Mouse (Mus musculus): Measurements from ENCODE around the gene Ctxn1. TPM values are rescaled to one million over a fixed set of nuclear protein-coding genes. Genes with fewer than 3 reads are reported as not detected.

Ctxn1 gene
- polyA plus RNA-seq, 1 experiment = 18.5 TPM

DNA sequence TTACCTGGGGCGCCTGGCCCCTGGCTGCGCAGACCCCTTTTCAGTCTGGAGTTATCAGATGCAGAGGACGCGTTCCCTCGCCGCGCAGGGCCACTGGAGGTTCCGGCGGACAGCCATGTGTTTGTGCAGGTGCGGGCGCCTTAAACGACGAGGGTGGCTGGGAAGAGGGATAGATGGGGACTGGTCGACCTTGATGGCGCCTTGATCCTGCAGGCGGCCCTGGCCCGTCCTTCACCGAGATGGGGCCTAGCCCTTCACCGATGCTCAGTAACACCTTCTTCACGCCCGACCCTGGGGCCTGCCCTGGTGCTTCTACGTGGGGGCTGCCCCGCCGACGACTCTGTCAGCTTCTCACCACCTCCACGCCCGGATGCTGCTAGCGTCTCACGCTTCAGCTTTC lies 9.9 kb downstream of the Ctxn1 start:
- no peak overlapping the region for H3K4me3 ChIP-seq (ENCODE audit: low read depth, low read length)
- 71% methylated on average over 29 of the region's 29 CpGs for WGBS
- H3K4me1 ChIP-seq (ENCODE audit: control insufficient read depth, insufficient read depth, insufficient read length, low read length) = peaks cover 9% of the 10 kb centered on the region
- no peak overlapping the region for H3K27ac ChIP-seq (ENCODE audit: insufficient read depth, low read depth, low read length)
- TF ChIP-seq POLR2A (IDR thresholded peaks at IDR 0.05; ENCODE audit: low read depth, low read length) = no peak
- TF ChIP-seq CTCF (IDR thresholded peaks at IDR 0.05; ENCODE audit: extremely low read depth, insufficient read length, insufficient replicate concordance, low read depth, low read length) = no peak
- H3K27me3 ChIP-seq (ENCODE audit: control insufficient read depth, insufficient read depth, low read length) = no peaks in the 10 kb centered on the region
- H3K36me3 ChIP-seq (ENCODE audit: control insufficient read depth, insufficient read depth, low read length) = peaks cover 30% of the 10 kb centered on the region

DNA sequence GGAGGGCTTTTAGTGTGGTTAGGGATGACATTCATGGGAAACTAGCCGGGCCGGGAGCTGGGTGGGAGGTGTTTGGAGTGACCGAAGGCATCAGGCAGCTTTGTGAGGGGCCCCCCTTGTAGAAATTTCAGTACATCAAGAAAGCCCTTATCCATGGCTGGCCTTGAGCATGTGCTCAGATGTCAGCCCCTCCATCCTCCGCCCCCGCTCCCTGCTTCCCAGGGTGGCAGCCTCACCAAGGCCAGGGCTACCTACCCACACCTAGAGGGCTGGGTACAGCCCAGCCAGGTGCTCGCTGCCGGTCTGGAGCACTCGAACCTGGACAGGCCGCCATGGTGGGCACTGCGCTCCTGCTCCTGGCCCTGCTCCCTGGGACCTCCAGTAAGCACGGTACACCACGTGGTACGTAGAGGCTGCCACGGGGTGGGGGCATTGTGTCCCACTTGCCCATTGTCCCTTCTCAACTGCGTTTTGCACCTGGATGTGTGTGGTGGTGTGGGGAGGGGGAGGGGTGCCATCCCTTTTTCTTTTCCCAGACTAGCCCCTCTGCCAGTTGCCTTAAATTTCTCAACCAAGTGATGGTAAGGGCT lies 11.0 kb downstream of the Ctxn1 start, which contains the start of gene Tgfbr3l:
TSS of gene Tgfbr3l (plus strand) at position 264 of the 590 bp plus-strand sequence.
- H3K27ac ChIP-seq (ENCODE audit: insufficient read depth, low read depth, low read length) = no peak within 1 kb of the TSS
- H3K27me3 ChIP-seq (ENCODE audit: control insufficient read depth, insufficient read depth, low read length) = no peaks in the 10 kb centered on the region
- peaks cover 3% of the 10 kb centered on the region for H3K4me1 ChIP-seq (ENCODE audit: control insufficient read depth, insufficient read depth, insufficient read length, low read length)
- TF ChIP-seq CTCF (IDR thresholded peaks at IDR 0.05; ENCODE audit: extremely low read depth, insufficient read length, insufficient replicate concordance, low read depth, low read length) (no peak), POLR2A (IDR thresholded peaks at IDR 0.05; ENCODE audit: low read depth, low read length) (no peak)
- H3K4me3 ChIP-seq (ENCODE audit: low read depth, low read length) = no peak within 1 kb of the TSS
- WGBS = 80% methylated on average over 15 of the region's 15 CpGs
- H3K36me3 ChIP-seq (ENCODE audit: control insufficient read depth, insufficient read depth, low read length) = peaks cover 42% of the 10 kb centered on the region

DNA sequence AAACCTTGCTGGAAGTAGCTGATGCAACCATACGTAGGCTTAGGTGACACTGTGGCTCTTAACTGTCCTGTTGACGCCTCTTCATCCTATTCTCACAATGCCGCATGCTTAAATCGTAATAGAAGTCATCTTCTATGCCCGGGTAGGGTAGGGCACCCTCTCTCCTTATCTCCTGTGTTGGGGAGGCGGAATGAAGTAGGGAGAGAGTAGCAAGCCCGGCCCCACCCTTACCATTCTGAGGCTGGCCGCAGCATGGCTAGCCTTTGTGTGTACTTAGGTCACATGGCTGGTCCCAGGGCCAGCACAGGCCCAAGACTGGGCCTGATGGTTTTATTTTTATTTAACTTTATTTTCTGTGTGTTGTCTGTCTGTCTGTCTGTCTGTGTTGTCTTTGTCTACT lies 11.8 kb downstream of the Ctxn1 start:
- H3K27me3 ChIP-seq (ENCODE audit: control insufficient read depth, insufficient read depth, low read length) = no peaks in the 10 kb centered on the region
- no peaks in the 10 kb centered on the region; the same call in 1 of the 2 replicates for H3K4me1 ChIP-seq (ENCODE audit: control insufficient read depth, insufficient read depth, insufficient read length, low read length)
- no peak for TF ChIP-seq POLR2A (IDR thresholded peaks at IDR 0.05; ENCODE audit: low read depth, low read length)
- TF ChIP-seq CTCF (IDR thresholded peaks at IDR 0.05; ENCODE audit: extremely low read depth, insufficient read length, insufficient replicate concordance, low read depth, low read length) = no peak
- no peak overlapping the region for H3K27ac ChIP-seq (ENCODE audit: insufficient read depth, low read depth, low read length)
- peaks cover 47% of the 10 kb centered on the region for H3K36me3 ChIP-seq (ENCODE audit: control insufficient read depth, insufficient read depth, low read length)
- WGBS = 73% methylated on average over 8 of the region's 8 CpGs
- no peak overlapping the region for H3K4me3 ChIP-seq (ENCODE audit: low read depth, low read length)

DNA sequence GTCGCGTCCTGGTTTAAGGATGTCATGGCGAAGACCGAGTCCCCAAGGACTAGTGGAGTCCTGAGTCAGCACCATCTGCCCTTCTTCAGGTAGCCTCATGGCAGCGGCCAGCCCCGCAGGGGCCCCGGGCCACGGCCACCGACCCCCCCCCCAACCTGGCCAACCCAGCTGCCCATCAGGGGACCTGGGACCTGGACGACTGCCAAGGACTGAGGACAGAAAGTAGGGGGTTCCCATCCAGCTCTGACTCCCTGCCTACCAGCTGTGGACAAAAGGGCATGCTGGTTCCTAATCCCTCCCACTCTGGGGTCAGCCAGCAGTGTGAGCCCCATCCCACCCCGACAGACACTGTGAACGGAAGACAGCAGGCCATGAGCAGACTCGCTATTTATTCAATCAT lies 13.3 kb downstream of the Ctxn1 start:
- H3K27me3 ChIP-seq (ENCODE audit: control insufficient read depth, insufficient read depth, low read length) = no peaks in the 10 kb centered on the region
- WGBS = 90% methylated on average over 13 of the region's 13 CpGs
- peaks cover 49% of the 10 kb centered on the region for H3K36me3 ChIP-seq (ENCODE audit: control insufficient read depth, insufficient read depth, low read length)
- H3K4me3 ChIP-seq (ENCODE audit: low read depth, low read length) = no peak overlapping the region
- TF ChIP-seq POLR2A (IDR thresholded peaks at IDR 0.05; ENCODE audit: low read depth, low read length) (no peak), CTCF (IDR thresholded peaks at IDR 0.05; ENCODE audit: extremely low read depth, insufficient read length, insufficient replicate concordance, low read depth, low read length) (no peak)
- no peaks in the 10 kb centered on the region; the same call in 1 of the 2 replicates for H3K4me1 ChIP-seq (ENCODE audit: control insufficient read depth, insufficient read depth, insufficient read length, low read length)
- no peak overlapping the region for H3K27ac ChIP-seq (ENCODE audit: insufficient read depth, low read depth, low read length)

DNA sequence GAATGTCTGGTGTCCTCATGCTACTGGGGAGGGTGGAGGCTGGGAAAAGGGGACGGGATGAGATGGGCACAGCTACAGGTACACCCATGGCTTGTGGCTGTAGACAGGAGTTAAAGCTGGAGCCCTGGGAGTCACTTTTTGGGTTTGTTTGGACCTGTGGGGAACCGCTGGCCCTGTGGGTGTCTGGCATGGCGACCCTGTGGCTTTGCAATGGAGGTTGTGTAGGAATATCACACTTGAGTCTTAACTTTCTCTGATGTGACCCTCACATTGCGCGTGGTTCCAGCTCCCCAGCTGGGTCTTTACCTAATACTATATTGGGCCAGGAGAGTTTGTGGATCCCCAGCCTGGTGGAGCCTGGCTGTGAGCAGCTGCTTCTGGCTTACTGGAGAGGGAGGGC lies 14.0 kb downstream of the Ctxn1 start:
- Histone ChIP-seq H3K4me1 (ENCODE audit: control insufficient read depth, insufficient read depth, insufficient read length, low read length) (peaks cover 2% of the 10 kb centered on the region; the same call in 1 of the 2 replicates), H3K27me3 (ENCODE audit: control insufficient read depth, insufficient read depth, low read length) (no peaks in the 10 kb centered on the region), H3K4me3 (ENCODE audit: low read depth, low read length) (no peak overlapping the region), H3K27ac (ENCODE audit: insufficient read depth, low read depth, low read length) (no peak overlapping the region), H3K36me3 (ENCODE audit: control insufficient read depth, insufficient read depth, low read length) (peaks cover 49% of the 10 kb centered on the region)
- WGBS = 91% methylated on average over 5 of the region's 5 CpGs
- TF ChIP-seq POLR2A (IDR thresholded peaks at IDR 0.05; ENCODE audit: low read depth, low read length) (no peak), CTCF (IDR thresholded peaks at IDR 0.05; ENCODE audit: extremely low read depth, insufficient read length, insufficient replicate concordance, low read depth, low read length) (no peak)

DNA sequence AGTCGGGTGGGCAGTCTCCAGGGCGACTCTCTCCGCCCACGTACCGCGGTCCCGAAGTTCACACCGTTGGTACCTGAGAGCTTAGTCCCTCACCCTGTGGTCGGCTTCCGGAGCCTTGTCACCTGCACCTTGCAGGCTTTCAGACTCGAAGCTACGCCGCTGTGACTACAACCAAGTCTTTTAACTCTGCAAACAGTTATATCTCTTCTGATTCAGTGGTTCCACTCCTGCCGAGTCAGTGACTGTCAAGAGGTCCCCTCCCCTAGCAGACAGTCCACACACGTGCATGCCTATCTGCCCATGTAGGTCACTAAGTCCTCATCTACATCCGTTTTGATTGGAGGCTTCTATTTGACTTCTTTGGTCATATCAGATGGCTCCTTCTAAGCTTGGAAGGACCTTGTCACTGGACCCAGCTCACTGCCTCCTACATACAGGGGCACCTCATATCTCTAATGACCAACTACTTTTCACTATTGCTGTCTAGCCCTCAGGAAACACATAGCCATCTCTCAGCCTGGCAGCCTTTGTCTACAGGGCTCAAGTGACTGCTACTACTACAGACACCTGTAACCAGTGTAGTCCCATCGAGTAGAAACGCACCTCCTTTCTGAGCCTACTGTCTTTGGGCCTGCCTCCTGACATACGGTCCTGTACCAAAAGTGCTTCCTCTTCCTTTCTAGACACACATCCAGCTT lies 19.7 kb downstream of the Ctxn1 start:
- H3K27ac ChIP-seq (ENCODE audit: insufficient read depth, low read depth, low read length) = peak overlapping the region; percentile 77
- TF ChIP-seq CTCF (IDR thresholded peaks at IDR 0.05; ENCODE audit: extremely low read depth, insufficient read length, insufficient replicate concordance, low read depth, low read length) = no peak
- WGBS = 2% methylated on average over 19 of the region's 19 CpGs
- peaks cover 20% of the 10 kb centered on the region for H3K36me3 ChIP-seq (ENCODE audit: control insufficient read depth, insufficient read depth, low read length)
- H3K4me1 ChIP-seq (ENCODE audit: control insufficient read depth, insufficient read depth, insufficient read length, low read length) = peaks cover 11% of the 10 kb centered on the region; the same call in 1 of the 2 replicates
- peak overlapping the region; percentile 83 for H3K4me3 ChIP-seq (ENCODE audit: low read depth, low read length)
- H3K27me3 ChIP-seq (ENCODE audit: control insufficient read depth, insufficient read depth, low read length) = no peaks in the 10 kb centered on the region

DNA sequence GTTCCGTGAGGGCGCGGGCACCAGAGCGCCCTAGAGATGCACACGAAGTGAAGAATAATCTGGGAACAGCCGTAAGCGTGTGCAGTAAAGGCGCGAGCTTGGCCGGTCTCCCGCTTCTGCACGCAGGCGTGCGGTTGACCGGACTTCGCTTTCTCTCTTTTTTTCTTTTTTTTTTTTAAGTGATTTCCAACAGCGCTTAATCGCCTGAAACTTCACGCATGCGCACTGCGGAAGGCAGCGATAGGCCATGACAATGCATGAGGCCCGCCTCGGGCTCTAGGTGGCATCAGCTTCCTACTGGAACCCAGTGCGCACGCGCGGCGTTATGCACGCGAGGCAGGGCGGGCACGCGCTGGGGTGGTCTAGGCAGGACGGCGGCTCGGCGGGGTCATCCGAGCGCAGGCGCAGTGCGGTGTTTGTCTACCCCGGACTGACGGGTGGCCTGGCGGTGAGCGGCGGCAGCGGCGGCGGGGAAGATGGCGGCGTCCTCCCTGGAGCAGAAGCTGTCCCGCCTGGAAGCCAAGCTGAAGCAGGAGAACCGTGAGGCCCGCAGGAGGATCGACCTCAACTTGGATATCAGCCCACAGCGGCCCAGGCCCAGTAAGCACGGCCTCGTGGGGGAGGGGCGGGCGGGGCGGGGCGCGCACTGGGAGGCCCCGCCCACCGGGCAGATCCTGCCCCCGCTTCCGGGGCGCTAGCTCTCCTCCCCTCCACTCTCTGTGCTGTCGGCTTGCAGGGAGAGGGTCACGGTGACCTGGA lies 20.5 kb downstream of the Ctxn1 start, which contains the start of the genes Map2k7 and Gm49320:
TSS of gene Map2k7 (plus strand) at position 307 of the 759 bp plus-strand sequence.
TSS of gene Gm49320 (plus strand) at position 432 of the 759 bp plus-strand sequence.
- H3K4me1 ChIP-seq (ENCODE audit: control insufficient read depth, insufficient read depth, insufficient read length, low read length) = peaks cover 11% of the 10 kb centered on the region; the same call in 1 of the 2 replicates
- H3K27me3 ChIP-seq (ENCODE audit: control insufficient read depth, insufficient read depth, low read length) = no peaks in the 10 kb centered on the region
- peaks cover 12% of the 10 kb centered on the region for H3K36me3 ChIP-seq (ENCODE audit: control insufficient read depth, insufficient read depth, low read length)
- peak within 1 kb of the TSS; percentile 85 for H3K27ac ChIP-seq (ENCODE audit: insufficient read depth, low read depth, low read length)
- peak within 1 kb of the TSS; percentile 83 for H3K4me3 ChIP-seq (ENCODE audit: low read depth, low read length)
- WGBS = under 1% methylated on average over 69 of the region's 71 CpGs
- TF ChIP-seq CTCF (IDR thresholded peaks at IDR 0.05; ENCODE audit: extremely low read depth, insufficient read length, insufficient replicate concordance, low read depth, low read length) (peak; percentile 35; the same call in 1 of the 2 replicates), POLR2A (IDR thresholded peaks at IDR 0.05; ENCODE audit: low read depth, low read length) (peak; percentile 67; the same call in 1 of the 2 replicates)

Data from small intestine, adult 2 months (tissue).